Mouse (Mus musculus): ENCODE results near the gene Mipep. TPM values are rescaled to one million over a fixed set of nuclear protein-coding genes. Genes with fewer than 3 reads are reported as not detected.

Gene Mipep
- polyA plus RNA-seq, 1 experiment from 2014 or later, result 9.8 TPM

DNA sequence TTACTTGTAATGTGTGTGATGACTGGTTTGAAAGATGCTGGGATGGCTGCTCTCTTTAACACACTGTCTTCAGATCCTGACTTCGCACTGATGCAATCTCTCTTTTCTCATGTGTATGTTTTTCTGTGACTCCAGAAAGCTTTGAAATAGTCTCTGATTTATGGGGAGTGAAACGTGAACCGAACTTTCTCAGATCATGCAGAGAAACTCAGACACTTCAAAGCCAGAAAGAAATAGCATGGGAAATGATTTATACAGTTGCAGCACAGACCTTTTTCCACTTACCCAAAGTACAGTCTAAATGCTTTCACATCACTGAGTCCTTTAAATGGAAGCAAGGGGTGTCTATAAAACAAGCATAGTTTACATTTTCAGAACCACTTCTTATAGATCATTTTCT lies 79.0 kb downstream of the Mipep start:
- Histone ChIP-seq H3K4me3 (ENCODE audit: low read depth, low read length) (no peak overlapping the region), H3K4me2 (replicated peaks; ENCODE audit: low read depth) (no peak overlapping the region), H3K27ac (replicated peaks) (no peak overlapping the region), H3K36me3 (ENCODE audit: control insufficient read depth, insufficient read depth, low read length) (no peaks in the 10 kb centered on the region), H3K4me1 (replicated peaks; ENCODE audit: control insufficient read depth, insufficient read depth) (no peaks in the 10 kb centered on the region), H3K27me3 (ENCODE audit: control insufficient read depth, insufficient read depth, low read length) (no peaks in the 10 kb centered on the region), H3K9me3 (ENCODE audit: control insufficient read depth, low read length) (no peaks in the 10 kb centered on the region), H3K9ac (ENCODE audit: low read length) (no peak overlapping the region)
- TF ChIP-seq EP300 (optimal IDR thresholded peaks at IDR 0.05), result no peak
- no peak for TF ChIP-seq CTCF (IDR thresholded peaks at IDR 0.05; ENCODE audit: low read depth)
- DNase-seq (ENCODE audit: low spot score) (no peak), ATAC-seq (ENCODE audit: low FRiP score, low TSS enrichment) (no peak)
- WGBS, result 54% methylated on average over 3 of the region's 3 CpGs

DNA sequence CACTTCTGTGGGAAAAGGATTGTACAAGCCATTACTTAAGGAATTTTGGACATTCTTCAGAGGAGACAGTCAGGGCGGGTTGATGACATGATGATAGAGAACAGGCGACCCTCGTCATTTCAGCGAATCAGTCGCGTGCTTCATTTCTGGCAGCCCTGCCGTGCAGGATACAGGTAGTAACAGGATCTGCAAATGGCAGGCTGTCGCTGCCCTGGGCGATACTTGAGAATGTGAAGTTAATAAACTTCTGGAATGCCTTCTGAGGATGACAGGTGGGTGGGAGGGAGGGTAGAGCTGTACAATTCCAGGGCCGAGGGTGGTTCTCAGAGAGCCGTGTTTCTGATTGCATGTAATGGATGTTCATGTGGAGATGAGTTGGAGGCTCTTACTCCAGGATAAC lies 82.0 kb downstream of the Mipep start:
- DNase-seq (ENCODE audit: low spot score), result no peak
- TF ChIP-seq EP300 (optimal IDR thresholded peaks at IDR 0.05) (no peak), CTCF (IDR thresholded peaks at IDR 0.05; ENCODE audit: low read depth) (no peak)
- H3K9me3 ChIP-seq (ENCODE audit: control insufficient read depth, low read length), result no peaks in the 10 kb centered on the region
- WGBS, result 57% methylated on average over 11 of the region's 11 CpGs
- no peaks in the 10 kb centered on the region for H3K4me1 ChIP-seq (replicated peaks; ENCODE audit: control insufficient read depth, insufficient read depth)
- H3K27me3 ChIP-seq (ENCODE audit: control insufficient read depth, insufficient read depth, low read length), result no peaks in the 10 kb centered on the region
- no peak overlapping the region for H3K9ac ChIP-seq (ENCODE audit: low read length)
- no peak for ATAC-seq (ENCODE audit: low FRiP score, low TSS enrichment)
- no peak overlapping the region for H3K4me3 ChIP-seq (ENCODE audit: low read depth, low read length)
- no peaks in the 10 kb centered on the region; the same call in 1 of the 2 replicates for H3K36me3 ChIP-seq (ENCODE audit: control insufficient read depth, insufficient read depth, low read length)
- no peak overlapping the region for H3K27ac ChIP-seq (replicated peaks)
- no peak overlapping the region for H3K4me2 ChIP-seq (replicated peaks; ENCODE audit: low read depth)

DNA sequence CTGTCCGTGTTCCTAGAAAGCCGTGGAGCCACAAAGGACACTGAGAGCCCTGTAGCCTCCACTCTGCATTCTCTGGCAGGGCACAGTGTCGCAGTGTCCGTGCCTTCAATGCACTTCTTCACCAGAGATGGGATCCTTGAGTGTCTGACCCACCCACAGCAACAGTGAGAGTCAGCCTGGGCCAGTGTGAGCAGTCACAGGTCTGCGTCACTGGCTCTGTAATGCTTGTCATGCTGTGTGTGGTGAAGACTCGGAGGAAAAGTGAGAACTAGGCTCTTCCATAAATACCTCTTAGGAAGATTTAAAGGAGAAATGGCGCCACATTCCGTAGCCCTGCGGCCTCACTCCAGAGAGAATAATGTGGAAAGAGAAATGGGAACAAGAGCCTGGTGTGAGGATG lies 84.0 kb downstream of the Mipep start:
- Histone ChIP-seq H3K36me3 (ENCODE audit: control insufficient read depth, insufficient read depth, low read length) (no peaks in the 10 kb centered on the region; the same call in 1 of the 2 replicates), H3K27me3 (ENCODE audit: control insufficient read depth, insufficient read depth, low read length) (no peaks in the 10 kb centered on the region), H3K4me2 (replicated peaks; ENCODE audit: low read depth) (no peak overlapping the region), H3K9me3 (ENCODE audit: control insufficient read depth, low read length) (no peaks in the 10 kb centered on the region), H3K4me3 (ENCODE audit: low read depth, low read length) (no peak overlapping the region), H3K9ac (ENCODE audit: low read length) (no peak overlapping the region), H3K4me1 (replicated peaks; ENCODE audit: control insufficient read depth, insufficient read depth) (no peaks in the 10 kb centered on the region), H3K27ac (replicated peaks) (no peak overlapping the region)
- DNase-seq (ENCODE audit: low spot score) (no peak), ATAC-seq (ENCODE audit: low FRiP score, low TSS enrichment) (no peak)
- 86% methylated on average over 9 of the region's 9 CpGs for WGBS
- TF ChIP-seq EP300 (optimal IDR thresholded peaks at IDR 0.05), result no peak
- no peak for TF ChIP-seq CTCF (IDR thresholded peaks at IDR 0.05; ENCODE audit: low read depth)

DNA sequence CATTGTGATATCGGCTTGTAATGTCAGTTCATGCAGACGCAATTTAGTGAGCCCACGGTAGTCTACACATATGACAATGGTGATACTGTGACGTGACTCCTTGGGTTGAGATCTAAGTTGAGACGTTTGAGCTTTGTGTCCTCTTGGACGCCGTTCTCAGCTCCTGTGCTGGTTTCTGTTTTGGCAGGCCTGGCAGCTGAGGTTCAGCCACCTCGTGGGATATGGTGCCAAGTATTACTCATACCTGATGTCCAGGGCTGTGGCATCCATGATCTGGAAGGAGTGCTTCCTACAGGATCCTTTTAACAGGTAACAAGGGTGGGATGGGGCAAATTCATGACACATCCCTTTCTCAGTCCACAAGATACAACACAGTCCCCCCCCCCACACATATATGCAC lies 87.5 kb downstream of the Mipep start:
- ATAC-seq (ENCODE audit: low FRiP score, low TSS enrichment), result no peak
- Histone ChIP-seq H3K36me3 (ENCODE audit: control insufficient read depth, insufficient read depth, low read length) (no peaks in the 10 kb centered on the region; the same call in 1 of the 2 replicates), H3K27me3 (ENCODE audit: control insufficient read depth, insufficient read depth, low read length) (no peaks in the 10 kb centered on the region), H3K9ac (ENCODE audit: low read length) (no peak overlapping the region), H3K27ac (replicated peaks) (no peak overlapping the region), H3K9me3 (ENCODE audit: control insufficient read depth, low read length) (no peaks in the 10 kb centered on the region), H3K4me1 (replicated peaks; ENCODE audit: control insufficient read depth, insufficient read depth) (no peaks in the 10 kb centered on the region), H3K4me2 (replicated peaks; ENCODE audit: low read depth) (no peak overlapping the region), H3K4me3 (ENCODE audit: low read depth, low read length) (no peak overlapping the region)
- WGBS, result 86% methylated on average over 8 of the region's 8 CpGs
- no peak for TF ChIP-seq EP300 (optimal IDR thresholded peaks at IDR 0.05)
- TF ChIP-seq CTCF (IDR thresholded peaks at IDR 0.05; ENCODE audit: low read depth), result no peak
- DNase-seq (ENCODE audit: low spot score), result no peak

DNA sequence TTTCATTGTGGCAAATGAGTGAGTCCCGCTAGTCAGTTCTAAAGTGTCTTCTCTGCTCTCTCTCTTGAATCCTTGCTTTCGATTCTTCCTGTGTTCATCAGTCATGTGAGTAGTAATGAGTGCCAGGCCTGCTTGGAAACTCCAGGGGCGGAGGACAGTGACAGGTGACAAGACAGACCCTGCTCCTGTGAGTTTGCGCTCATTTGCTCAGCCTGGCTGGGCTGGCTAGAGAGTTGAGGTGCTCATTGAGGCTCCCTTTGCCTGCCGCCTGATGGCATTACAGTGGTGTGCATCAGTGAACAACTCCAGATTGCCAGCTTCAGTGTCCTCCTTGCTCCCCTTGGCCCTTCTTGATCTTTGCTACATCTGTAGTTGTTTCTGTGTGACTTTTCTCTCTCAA lies 97.7 kb downstream of the Mipep start:
- TF ChIP-seq EP300 (optimal IDR thresholded peaks at IDR 0.05) (no peak), CTCF (IDR thresholded peaks at IDR 0.05; ENCODE audit: low read depth) (no peak)

GRCm38 (mm10) chr14:60882681-60883080 lies 98.3 kb downstream of the Mipep start:
- no peak for TF ChIP-seq EP300 (optimal IDR thresholded peaks at IDR 0.05)

More for the DNA sequence above, 97.7 kb downstream of the Mipep start:
- no peak overlapping the region for H3K4me2 ChIP-seq (replicated peaks; ENCODE audit: low read depth)
- H3K36me3 ChIP-seq (ENCODE audit: control insufficient read depth, insufficient read depth, low read length), result peaks cover 3% of the 10 kb centered on the region; the same call in 1 of the 2 replicates
- H3K27me3 ChIP-seq (ENCODE audit: control insufficient read depth, insufficient read depth, low read length), result no peaks in the 10 kb centered on the region
- no peak overlapping the region for H3K4me3 ChIP-seq (ENCODE audit: low read depth, low read length)
- no peak for ATAC-seq (ENCODE audit: low FRiP score, low TSS enrichment)
- no peaks in the 10 kb centered on the region for H3K9me3 ChIP-seq (ENCODE audit: control insufficient read depth, low read length)
- WGBS, result 93% methylated on average over 5 of the region's 5 CpGs
- H3K4me1 ChIP-seq (replicated peaks; ENCODE audit: control insufficient read depth, insufficient read depth), result no peaks in the 10 kb centered on the region; the same call in 1 of the 2 replicates
- no peak for DNase-seq (ENCODE audit: low spot score)
- H3K27ac ChIP-seq (replicated peaks), result no peak overlapping the region
- H3K9ac ChIP-seq (ENCODE audit: low read length), result no peak overlapping the region

More at GRCm38 (mm10) chr14:60882681-60883080, 98.3 kb downstream of the Mipep start:
- Histone ChIP-seq H3K4me1 (replicated peaks; ENCODE audit: control insufficient read depth, insufficient read depth) (no peaks in the 10 kb centered on the region; the same call in 1 of the 2 replicates), H3K36me3 (ENCODE audit: control insufficient read depth, insufficient read depth, low read length) (peaks cover 3% of the 10 kb centered on the region; the same call in 1 of the 2 replicates), H3K4me3 (ENCODE audit: low read depth, low read length) (no peak overlapping the region), H3K4me2 (replicated peaks; ENCODE audit: low read depth) (no peak overlapping the region), H3K27me3 (ENCODE audit: control insufficient read depth, insufficient read depth, low read length) (no peaks in the 10 kb centered on the region), H3K9me3 (ENCODE audit: control insufficient read depth, low read length) (no peaks in the 10 kb centered on the region), H3K27ac (replicated peaks) (no peak overlapping the region), H3K9ac (ENCODE audit: low read length) (no peak overlapping the region)
- WGBS, result 80% methylated on average over 4 of the region's 4 CpGs
- DNase-seq (ENCODE audit: low spot score) (no peak), ATAC-seq (ENCODE audit: low FRiP score, low TSS enrichment) (no peak)

All from stomach, postnatal 0 days (tissue).